Mouse (Mus musculus) MEL (cell line): ENCODE data around the gene Trim21. TPM values are rescaled to one million over a fixed set of nuclear protein-coding genes. Genes with fewer than 3 reads are reported as not detected.

Experiments used
- DNase-seq: peaks from one replicate; pipeline ENCODE4 v3.0.0; 2011; ENCODE audit warnings: low read depth, low spot score
- H3K27ac ChIP-seq: 2 replicates; pipeline ENCODE4 v1.5.1; 2012; ENCODE audit warnings: low read depth, mild to moderate bottlenecking, control low read depth, low read length, moderate library complexity; ENCODE audit not compliant: control insufficient read depth
- H3K27me3 ChIP-seq, 2 experiments: fragments of 150-350 bp in 1 of 2; sonication (generic) in 1 of 2; 2 replicates each; pipeline ENCODE4 v1.6.1; 2012; ENCODE audit warnings: low read length in 2 of 2, mild to moderate bottlenecking in 2 of 2, improper control_type of control experiment in 1 of 2, moderate library complexity in 1 of 2; ENCODE audit not compliant: insufficient read depth in 2 of 2, control insufficient read depth in 1 of 2
- H3K36me3 ChIP-seq, 2 experiments: 2 replicates each; pipeline ENCODE4 v1.6.1; 2012 to 2014; ENCODE audit warnings: low read length in 2 of 2, improper control_type of control experiment in 1 of 2, inconsistent platforms in 1 of 2, mild to moderate bottlenecking in 1 of 2; ENCODE audit not compliant: insufficient read depth in 2 of 2, control insufficient read depth in 1 of 2
- H3K4me1 ChIP-seq, 2 experiments: fragments of 150-350 bp in 1 of 2; sonication (generic) in 1 of 2; 2 replicates each; pipeline ENCODE4 v1.6.1; 2012; ENCODE audit warnings: low read length in 2 of 2, improper control_type of control experiment in 1 of 2, mild to moderate bottlenecking in 1 of 2; ENCODE audit not compliant: insufficient read depth in 2 of 2, control insufficient read depth in 1 of 2
- H3K4me3 ChIP-seq, 2 experiments: fragments of 150-350 bp in 1 of 2; sonication (generic) in 1 of 2; 2 replicates each; pipeline ENCODE4 v1.5.1; 2012; ENCODE audit warnings: low read depth in 2 of 2, low read length in 2 of 2, mild to moderate bottlenecking in 2 of 2, moderate library complexity in 2 of 2, control low read depth in 1 of 2, improper control_type of control experiment in 1 of 2; ENCODE audit not compliant: control insufficient read depth in 1 of 2, insufficient read depth in 1 of 2
- H3K79me2 ChIP-seq: 2 replicates; pipeline ENCODE4 v1.6.1; 2012; ENCODE audit warnings: mild to moderate bottlenecking, low read length, moderate library complexity; ENCODE audit not compliant: control insufficient read depth, poor library complexity, insufficient read depth
- H3K9ac ChIP-seq: 2 replicates; pipeline ENCODE4 v1.6.1; 2012; ENCODE audit warnings: low read depth, mild to moderate bottlenecking, control low read depth, low read length, moderate library complexity; ENCODE audit not compliant: control insufficient read depth, poor library complexity, severe bottlenecking
- H3K9me3 ChIP-seq: fragments of 150-350 bp; sonication (generic); replicated peaks from 2 replicates; pipeline ENCODE4 v1.6.1; 2012; ENCODE audit warnings: mild to moderate bottlenecking, low read length, improper control_type of control experiment, moderate library complexity; ENCODE audit not compliant: insufficient read depth
- CHD1 ChIP-seq: IDR thresholded peaks from 2 replicates; pipeline ENCODE4 v1.6.1; 2012; ENCODE audit warnings: low read depth, mild to moderate bottlenecking, inconsistent platforms, low read length, improper control_type of control experiment
- CHD2 ChIP-seq: IDR thresholded peaks from 2 replicates; pipeline ENCODE4 v1.6.1; 2011; ENCODE audit warnings: low read length, improper control_type of control experiment
- CTCF ChIP-seq, 3 experiments: IDR thresholded peaks in 2 of 3; conservative IDR thresholded peaks in 1 of 3; 2 replicates each; pipeline ENCODE4 v1.5.1; 2011 to 2012; ENCODE audit warnings: low read length in 3 of 3, low read depth in 2 of 3, mild to moderate bottlenecking in 2 of 3, improper control_type of control experiment in 1 of 3, inconsistent platforms in 1 of 3, mixed read lengths in 1 of 3, moderate library complexity in 1 of 3; ENCODE audit not compliant: control insufficient read depth in 1 of 3, insufficient read depth in 1 of 3, poor library complexity in 1 of 3, severe bottlenecking in 1 of 3
- E2F4 ChIP-seq: IDR thresholded peaks from 2 replicates; pipeline ENCODE4 v1.6.1; 2011; ENCODE audit warnings: low read depth, low read length, improper control_type of control experiment, borderline replicate concordance
- ELF1 ChIP-seq: IDR thresholded peaks from 2 replicates; pipeline ENCODE4 v1.6.1; 2014; ENCODE audit warnings: low read depth, mild to moderate bottlenecking, inconsistent platforms, low read length, improper control_type of control experiment, moderate library complexity
- GABPA ChIP-seq: IDR thresholded peaks from 2 replicates; pipeline ENCODE4 v1.6.1; 2012; ENCODE audit warnings: low read depth, mild to moderate bottlenecking, inconsistent platforms, low read length, improper control_type of control experiment, moderate library complexity
- HCFC1 ChIP-seq: IDR thresholded peaks from 2 replicates; pipeline ENCODE4 v1.6.1; 2012; ENCODE audit warnings: low read depth, mild to moderate bottlenecking, inconsistent platforms, low read length, improper control_type of control experiment, moderate library complexity
- MAX ChIP-seq: IDR thresholded peaks from 2 replicates; pipeline ENCODE4 v1.6.1; 2011; ENCODE audit warnings: low read length, improper control_type of control experiment
- MYB ChIP-seq: IDR thresholded peaks from 2 replicates; pipeline ENCODE4 v1.6.1; 2011; ENCODE audit warnings: mild to moderate bottlenecking, low read depth, low read length, improper control_type of control experiment
- MYC ChIP-seq: IDR thresholded peaks from 2 replicates; pipeline ENCODE4 v1.6.1; 2011; ENCODE audit warnings: low read depth, mild to moderate bottlenecking, low read length, improper control_type of control experiment, moderate library complexity
- NRF1 ChIP-seq: IDR thresholded peaks from 2 replicates; pipeline ENCODE4 v1.6.1; 2014; ENCODE audit warnings: low read depth, mild to moderate bottlenecking, inconsistent platforms, low read length, improper control_type of control experiment, moderate library complexity; ENCODE audit not compliant: poor library complexity, insufficient read depth, severe bottlenecking
- RAD21 ChIP-seq: IDR thresholded peaks from 2 replicates; pipeline ENCODE4 v1.6.1; 2011; ENCODE audit warnings: mild to moderate bottlenecking, low read depth, low read length, improper control_type of control experiment
- RCOR1 ChIP-seq: IDR thresholded peaks from 2 replicates; pipeline ENCODE4 v1.6.1; 2012; ENCODE audit warnings: low read depth, mild to moderate bottlenecking, inconsistent platforms, low read length, improper control_type of control experiment
- SMC3 ChIP-seq: IDR thresholded peaks from 2 replicates; pipeline ENCODE4 v1.6.1; 2011; ENCODE audit warnings: low read depth, low read length, improper control_type of control experiment
- TBP ChIP-seq: IDR thresholded peaks from 2 replicates; pipeline ENCODE4 v1.8.0; 2011; ENCODE audit warnings: low read depth, low read length, improper control_type of control experiment
- UBTF ChIP-seq: IDR thresholded peaks from 2 replicates; pipeline ENCODE4 v1.6.1; 2012; ENCODE audit warnings: low read depth, mild to moderate bottlenecking, inconsistent platforms, low read length, improper control_type of control experiment, moderate library complexity, borderline replicate concordance; ENCODE audit not compliant: insufficient read depth
- USF2 ChIP-seq, 2 experiments: IDR thresholded peaks; 2 replicates each; pipeline ENCODE4 v1.6.1; 2011 to 2012; ENCODE audit warnings: improper control_type of control experiment in 2 of 2, low read length in 2 of 2, borderline replicate concordance in 1 of 2, inconsistent platforms in 1 of 2, low read depth in 1 of 2, mild to moderate bottlenecking in 1 of 2; ENCODE audit not compliant: insufficient read depth in 1 of 2
- ZC3H11A ChIP-seq: IDR thresholded peaks from 2 replicates; pipeline ENCODE4 v1.6.1; 2012; ENCODE audit warnings: low read depth, mild to moderate bottlenecking, inconsistent platforms, low read length, improper control_type of control experiment
- ZMIZ1 ChIP-seq: IDR thresholded peaks from 2 replicates; pipeline ENCODE4 v1.6.1; 2012; ENCODE audit warnings: low read depth, mild to moderate bottlenecking, inconsistent platforms, low read length, improper control_type of control experiment, moderate library complexity
- ZNF384 ChIP-seq: IDR thresholded peaks from 2 replicates; pipeline ENCODE4 v1.6.1; 2012; ENCODE audit warnings: low read depth, mild to moderate bottlenecking, inconsistent platforms, low read length, improper control_type of control experiment
- polyA plus RNA-seq, 2 experiments: library from polyadenylated mRNA; stranded (reverse) in 1 of 2; unstranded in 1 of 2; fragments of >175 nt in 1 of 2; fragments of >200 nt in 1 of 2; gene quantifications; 2 replicates each; pipeline versions ENCODE4 v1.2.1 to v1.2.4; 2012; ENCODE audit warnings: low replicate concordance in 2 of 2, low read depth in 1 of 2; ENCODE audit not compliant: insufficient read length in 2 of 2, insufficient read depth in 1 of 2, missing spikeins in 1 of 2
- total RNA-seq: library from RNA; depleted of rRNA; stranded (reverse); fragments of 300-350 nt; gene quantifications from 2 replicates; pipeline ENCODE4 v1.2.3, GENCODE M21; 2012

Trim21 gene
- total and polyA plus RNA-seq, 3 experiments: 2.8 to 3.3 TPM; not detected in 1

- Histone ChIP-seq H3K9ac (peak overlapping the region; percentile 83), H3K79me2 (peaks cover 1% of the 10 kb centered on the region; the same call in 1 of the 2 replicates), H3K36me3 (peaks cover 0 to 6% of the 10 kb centered on the region in 2 experiments; a peak in 1 of 4 replicates), H3K4me1 (peaks cover 2 to 11% of the 10 kb centered on the region in 2 experiments; a peak in 3 of 4 replicates), H3K27ac (no peak overlapping the region), H3K4me3 (peak overlapping the region; percentile 61 to 86), H3K9me3 (no peaks in the 10 kb centered on the region), H3K27me3 (peaks cover 5 to 6% of the 10 kb centered on the region in 2 experiments; a peak in 3 of 4 replicates)
- peak; percentile 86 for DNase-seq
- TF ChIP-seq SMC3 (peak; percentile 66), RAD21 (peak; percentile 84), TBP (no peak), USF2 (IDR thresholded peaks at IDR 0.05; ENCODE audit: borderline replicate concordance in 1 of 2, insufficient read depth in 1 of 2, low read depth in 1 of 2, low read length in 2 of 2) (no peak), UBTF (no peak), NRF1 (no peak), MYC (no peak), ZC3H11A (peak; percentile 62), MAX (no peak), CTCF (IDR thresholded peaks at IDR 0.05 in 2 of 3, conservative IDR thresholded peaks at IDR 0.05 in 1 of 3; ENCODE audit: control insufficient read depth in 1 of 3, insufficient read depth in 1 of 3, low read depth in 2 of 3, low read length in 3 of 3, poor library complexity in 1 of 3, severe bottlenecking in 1 of 3) (peak; percentile 51 to 85 (median 84); a peak in 5 of 6 replicates), CHD2 (no peak), RCOR1 (no peak)
Measured at GRCm38 (mm10) chr7:102512814-102513435, 52.4 kb downstream of the Trim21 start.

DNA sequence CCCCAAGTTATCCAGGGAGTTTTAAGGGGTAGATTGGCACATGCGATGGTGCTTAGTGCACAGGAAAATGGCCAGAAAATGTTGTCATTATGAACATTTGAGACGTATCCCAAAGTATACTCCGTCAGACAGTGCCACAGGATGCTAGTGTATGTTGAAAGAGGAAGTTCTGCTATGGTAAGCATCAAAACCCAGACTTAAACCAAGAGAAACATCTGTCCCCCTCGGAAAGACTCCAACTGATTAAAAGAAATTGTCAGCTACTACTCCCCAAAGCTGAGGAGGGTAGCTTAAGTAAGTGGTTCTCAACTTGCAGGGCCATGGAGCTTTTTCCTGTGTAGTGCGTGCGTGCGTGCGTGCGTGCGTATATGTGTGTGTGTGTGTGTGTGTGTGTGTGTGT, 53.4 kb downstream of the Trim21 start:
- Histone ChIP-seq H3K36me3 (peaks cover 0 to 6% of the 10 kb centered on the region in 2 experiments; a peak in 1 of 4 replicates), H3K9me3 (no peaks in the 10 kb centered on the region), H3K27me3 (peaks cover 0 to 4% of the 10 kb centered on the region in 2 experiments; a peak in 1 of 4 replicates), H3K4me1 (peaks cover 2 to 11% of the 10 kb centered on the region in 2 experiments; a peak in 3 of 4 replicates), H3K79me2 (peaks cover 1% of the 10 kb centered on the region; the same call in 1 of the 2 replicates), H3K4me3 (no peak overlapping the region), H3K9ac (no peak overlapping the region), H3K27ac (no peak overlapping the region)
- peak; percentile 46 for DNase-seq
- TF ChIP-seq ZMIZ1: no peak
- TF ChIP-seq HCFC1: no peak
- no peak for TF ChIP-seq CHD1
- TF ChIP-seq CTCF (IDR thresholded peaks at IDR 0.05 in 2 of 3, conservative IDR thresholded peaks at IDR 0.05 in 1 of 3; ENCODE audit: control insufficient read depth in 1 of 3, insufficient read depth in 1 of 3, low read depth in 2 of 3, low read length in 3 of 3, poor library complexity in 1 of 3, severe bottlenecking in 1 of 3): no peak
- no peak for TF ChIP-seq ZNF384
- no peak for TF ChIP-seq ELF1
- no peak for TF ChIP-seq MYC
- no peak for TF ChIP-seq UBTF
- TF ChIP-seq MYB: no peak
- TF ChIP-seq GABPA: no peak
- no peak for TF ChIP-seq E2F4
